Mouse (Mus musculus): Measurements from ENCODE around the gene Helz. TPM values are rescaled to one million over a fixed set of nuclear protein-coding genes. Genes with fewer than 3 reads are reported as not detected.

Helz gene
- polyA plus RNA-seq, 1 experiment from 2014 or later = 23.4 TPM

DNA sequence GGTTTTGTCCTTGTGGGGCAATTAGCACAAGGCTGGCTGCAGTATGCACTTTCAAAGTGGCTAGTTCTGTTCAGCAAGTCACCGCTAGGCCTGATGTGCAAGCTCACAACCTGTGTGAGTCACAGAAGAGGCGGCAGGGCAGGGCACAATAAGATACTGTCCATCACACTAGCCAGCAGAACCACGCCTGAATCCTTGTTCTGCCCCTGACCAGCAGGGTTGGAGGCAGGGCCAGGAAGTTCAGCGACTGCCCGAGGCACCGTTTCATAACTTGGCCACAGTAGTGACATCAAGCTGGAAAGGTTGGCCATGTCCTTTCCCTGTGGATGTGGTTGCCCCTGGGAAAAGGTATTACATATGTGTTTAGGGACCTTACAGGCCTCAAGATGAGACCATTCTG, 190.2 kb downstream of the Helz start:
- ATAC-seq (ENCODE audit: insufficient number of reproducible peaks, low FRiP score, low TSS enrichment, low read depth) = no peak
- WGBS = 87% methylated on average over 6 of the region's 6 CpGs
- no peaks in the 10 kb centered on the region for H3K36me3 ChIP-seq (ENCODE audit: control insufficient read depth, insufficient read depth, low read length)
- H3K4me2 ChIP-seq (ENCODE audit: low read depth, severe bottlenecking) = no peak overlapping the region
- no peaks in the 10 kb centered on the region for H3K9me3 ChIP-seq (ENCODE audit: control insufficient read depth, low read length)
- no peak for DNase-seq (ENCODE audit: low spot score)
- H3K9ac ChIP-seq (ENCODE audit: low read length) = no peak overlapping the region
- H3K4me3 ChIP-seq (ENCODE audit: low read depth, low read length) = no peak overlapping the region
- H3K27ac ChIP-seq (replicated peaks; ENCODE audit: low read depth, low read length) = no peak overlapping the region
- no peaks in the 10 kb centered on the region; the same call in 1 of the 2 replicates for H3K4me1 ChIP-seq (ENCODE audit: control insufficient read depth, insufficient read depth, low read length)
- no peaks in the 10 kb centered on the region for H3K27me3 ChIP-seq (ENCODE audit: control insufficient read depth, insufficient read depth, low read length)

DNA sequence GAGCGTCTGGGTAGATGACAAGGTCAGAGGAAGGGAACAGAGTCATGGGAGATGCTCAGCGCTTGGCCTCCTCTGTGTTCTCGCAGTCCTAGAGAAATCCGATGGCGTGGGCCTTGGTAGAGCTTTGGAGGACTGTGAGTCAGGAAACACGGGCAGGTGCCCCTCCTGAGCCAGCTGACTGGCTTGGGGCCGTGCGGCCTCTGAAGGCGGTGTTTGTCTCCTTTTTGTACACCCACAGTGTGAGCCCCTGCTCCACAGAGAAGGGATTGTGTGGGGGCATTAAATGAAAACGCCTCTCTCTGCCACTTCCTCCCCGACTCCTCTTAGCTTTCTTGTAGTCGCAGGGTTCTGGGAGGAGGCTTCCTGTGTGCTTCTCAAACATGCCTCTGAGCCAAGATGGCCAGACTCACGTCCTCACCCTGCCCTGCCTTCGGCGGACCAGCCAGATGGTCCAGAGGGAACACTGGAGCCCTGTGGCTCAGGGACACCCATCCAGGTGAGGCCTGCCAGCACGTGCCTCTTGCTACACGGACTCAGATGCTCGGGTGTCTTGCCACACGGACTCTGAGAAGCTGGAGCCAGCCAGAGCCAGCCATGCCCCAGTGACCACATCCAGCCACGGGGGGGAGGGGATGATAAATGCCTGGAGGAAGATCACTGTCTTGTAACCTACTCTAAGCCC, 190.8 kb downstream of the Helz start:
- no peak for DNase-seq (ENCODE audit: low spot score)
- H3K36me3 ChIP-seq (ENCODE audit: control insufficient read depth, insufficient read depth, low read length) = no peaks in the 10 kb centered on the region
- H3K27ac ChIP-seq (replicated peaks; ENCODE audit: low read depth, low read length) = no peak overlapping the region
- H3K4me2 ChIP-seq (ENCODE audit: low read depth, severe bottlenecking) = no peak overlapping the region
- WGBS = 87% methylated on average over 20 of the region's 20 CpGs
- H3K27me3 ChIP-seq (ENCODE audit: control insufficient read depth, insufficient read depth, low read length) = no peaks in the 10 kb centered on the region
- no peaks in the 10 kb centered on the region; the same call in 1 of the 2 replicates for H3K4me1 ChIP-seq (ENCODE audit: control insufficient read depth, insufficient read depth, low read length)
- no peaks in the 10 kb centered on the region for H3K9me3 ChIP-seq (ENCODE audit: control insufficient read depth, low read length)
- no peak overlapping the region for H3K9ac ChIP-seq (ENCODE audit: low read length)
- no peak overlapping the region for H3K4me3 ChIP-seq (ENCODE audit: low read depth, low read length)
- ATAC-seq (ENCODE audit: insufficient number of reproducible peaks, low FRiP score, low TSS enrichment, low read depth) = no peak

- Histone ChIP-seq H3K27me3 (ENCODE audit: control insufficient read depth, insufficient read depth, low read length) (no peaks in the 10 kb centered on the region), H3K4me2 (ENCODE audit: low read depth, severe bottlenecking) (no peak overlapping the region), H3K27ac (replicated peaks; ENCODE audit: low read depth, low read length) (no peak overlapping the region), H3K9me3 (ENCODE audit: control insufficient read depth, low read length) (no peaks in the 10 kb centered on the region), H3K4me3 (ENCODE audit: low read depth, low read length) (no peak overlapping the region), H3K36me3 (ENCODE audit: control insufficient read depth, insufficient read depth, low read length) (no peaks in the 10 kb centered on the region), H3K4me1 (ENCODE audit: control insufficient read depth, insufficient read depth, low read length) (no peaks in the 10 kb centered on the region; the same call in 1 of the 2 replicates), H3K9ac (ENCODE audit: low read length) (no peak overlapping the region)
- WGBS = 73% methylated on average over 3 of the region's 3 CpGs
- ATAC-seq (ENCODE audit: insufficient number of reproducible peaks, low FRiP score, low TSS enrichment, low read depth) (no peak), DNase-seq (ENCODE audit: low spot score) (no peak)
Measured at GRCm38 (mm10) chr11:107743100-107743499, 195.4 kb downstream of the Helz start.

Small RNA genes within 50 kb of the gene (microRNA-seq; reads per million reads assigned to microRNA genes)
- not detected for gene Mir6932

Other genes starting within 250 kb of the Helz start
- gene Pitpnc1, start 77.2 kb upstream of the Helz start, polyA plus RNA-seq (2014; fragmentation: Nextera tagmentation; extraction: Ambion mirVana) = 35.3 and 39.9 TPM in 2 replicates
- gene Psmd12, start 68.4 kb upstream of the Helz start, polyA plus RNA-seq (2014; fragmentation: Nextera tagmentation; extraction: Ambion mirVana) = 234 and 244 TPM in 2 replicates
- gene Cacng1, start 168.6 kb downstream of the Helz start, polyA plus RNA-seq (2014; fragmentation: Nextera tagmentation; extraction: Ambion mirVana) = 0.40 and 0.89 TPM in 2 replicates
- gene Cacng4, start 246.6 kb downstream of the Helz start, polyA plus RNA-seq (2014; fragmentation: Nextera tagmentation; extraction: Ambion mirVana) = 2.7 and 4.0 TPM in 2 replicates